Mouse (Mus musculus): ENCODE measurements around the gene Eif4e2.

Eif4e2 gene

GRCm38 (mm10) chr1:87245929-87246815 lies 32.5 kb downstream of the Eif4e2 start:
- in situ Hi-C loops (cut with MboI; ENCODE audit: unreplicated experiment in 2 of 2) = loop anchor here (10.0 to 25.0 kb wide), 5 partner anchors 166 to 1159 kb away; partner anchors contain the start of gene Atg16l1 (in 1 of the 2)

DNA sequence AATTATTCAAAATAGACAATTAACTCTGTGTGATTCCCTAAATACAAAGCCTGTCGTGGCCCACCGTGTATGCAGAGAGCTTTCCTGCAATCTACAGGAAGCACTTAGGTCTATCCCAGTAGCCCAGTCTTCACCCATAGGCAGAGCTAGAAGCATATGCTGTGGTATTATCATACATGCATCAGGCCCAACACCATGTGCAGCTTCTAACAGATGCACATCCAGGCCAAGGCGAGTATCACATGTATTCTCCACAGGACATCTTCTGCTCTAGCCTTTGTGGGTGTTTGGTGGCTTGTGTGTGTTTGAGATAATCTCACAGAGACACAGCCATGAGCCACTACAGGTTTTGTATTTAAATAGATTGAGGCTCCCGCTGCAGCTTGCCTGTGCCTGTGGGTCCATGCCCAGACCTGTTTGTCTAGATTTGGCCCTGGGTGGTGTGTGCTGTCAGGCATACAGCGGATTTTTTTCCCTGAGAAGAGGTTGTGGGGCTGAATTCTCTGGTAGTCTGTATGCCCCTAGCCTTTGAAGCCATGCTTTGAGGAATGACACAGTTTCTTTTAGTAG lies 38.4 kb downstream of the Eif4e2 start:
- in situ Hi-C loops (cut with MboI; ENCODE audit: unreplicated experiment in 2 of 2) = no loop called here

DNA sequence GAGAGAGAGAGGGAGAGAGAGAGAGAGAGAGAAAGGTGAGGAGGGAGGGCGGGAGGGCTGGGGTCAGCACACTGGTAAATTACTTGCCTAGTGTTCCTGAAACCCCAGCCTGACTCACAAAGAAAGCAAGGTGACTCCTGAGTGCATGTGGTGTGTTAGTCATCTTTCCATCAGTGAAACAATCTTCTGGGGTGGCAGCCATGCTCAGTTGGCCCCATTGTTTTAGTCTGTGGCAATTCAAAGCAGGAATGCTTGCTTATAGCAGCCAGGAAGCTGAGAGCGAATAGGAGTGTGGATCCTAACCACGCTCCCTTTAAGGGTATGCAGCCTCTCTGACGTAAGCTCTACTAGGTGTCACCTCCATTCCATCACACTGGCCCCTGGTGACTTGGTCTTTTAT lies 41.5 kb downstream of the Eif4e2 start:
- in situ Hi-C loops (cut with MboI; ENCODE audit: unreplicated experiment in 2 of 2) = loop anchor here in 1 of 2 experiments (5.0 kb wide), 1 partner anchor 72 kb away; the partner anchor contains the start of gene Gigyf2

DNA sequence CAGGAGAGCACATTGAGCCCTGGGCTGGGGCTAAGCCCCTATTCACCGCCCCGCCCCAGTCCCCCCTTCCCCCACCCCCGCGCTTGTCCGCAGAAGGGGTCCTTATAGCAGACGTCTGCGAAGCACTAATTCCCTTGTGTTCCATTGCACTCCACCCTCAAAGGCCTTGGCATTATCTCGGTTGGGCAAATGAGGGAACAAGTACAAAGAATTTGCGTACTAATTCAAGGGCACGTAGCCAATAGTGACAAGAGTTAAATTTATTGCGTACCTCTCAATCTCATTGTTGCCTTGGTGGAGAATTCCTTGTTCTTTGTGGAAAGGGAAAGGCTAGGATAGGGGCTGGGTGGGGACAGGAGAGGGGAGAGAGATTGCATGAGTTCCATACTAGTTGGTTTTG lies 44.0 kb downstream of the Eif4e2 start:
- in situ Hi-C loops (cut with MboI; ENCODE audit: unreplicated experiment in 2 of 2) = loop anchor here in 1 of 2 experiments (5.0 kb wide), 1 partner anchor 70 kb away; the partner anchor contains the start of gene Gigyf2

GRCm38 (mm10) chr1:87258484-87258883 lies 44.8 kb downstream of the Eif4e2 start:
- in situ Hi-C loops (cut with MboI; ENCODE audit: unreplicated experiment in 2 of 2) = loop anchor here in 1 of 2 experiments (5.0 kb wide), 1 partner anchor 69 kb away; the partner anchor contains the start of gene Gigyf2

DNA sequence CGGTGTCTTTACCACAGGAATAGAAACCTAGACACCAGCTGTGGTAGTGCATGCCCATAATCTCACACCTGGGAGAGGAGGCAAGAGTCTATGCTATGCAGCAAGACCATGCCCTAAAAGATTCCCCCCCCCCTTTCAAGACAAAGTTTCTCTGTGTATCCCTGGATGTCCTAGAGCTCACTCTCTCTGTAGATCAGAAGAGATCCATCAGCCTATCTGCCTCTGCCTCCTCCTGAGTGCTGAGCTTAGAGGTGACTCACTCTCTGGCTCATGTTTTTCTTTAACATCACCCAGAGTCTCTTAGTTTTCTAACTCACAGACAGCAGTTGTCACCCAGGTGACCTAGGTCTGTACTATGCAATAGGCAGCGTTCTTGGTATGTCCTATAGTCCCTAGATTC lies 45.6 kb downstream of the Eif4e2 start:
- in situ Hi-C loops (cut with MboI; ENCODE audit: unreplicated experiment in 2 of 2) = loop anchor here in 1 of 2 experiments (5.0 kb wide), 1 partner anchor 68 kb away; the partner anchor contains the start of gene Gigyf2

DNA sequence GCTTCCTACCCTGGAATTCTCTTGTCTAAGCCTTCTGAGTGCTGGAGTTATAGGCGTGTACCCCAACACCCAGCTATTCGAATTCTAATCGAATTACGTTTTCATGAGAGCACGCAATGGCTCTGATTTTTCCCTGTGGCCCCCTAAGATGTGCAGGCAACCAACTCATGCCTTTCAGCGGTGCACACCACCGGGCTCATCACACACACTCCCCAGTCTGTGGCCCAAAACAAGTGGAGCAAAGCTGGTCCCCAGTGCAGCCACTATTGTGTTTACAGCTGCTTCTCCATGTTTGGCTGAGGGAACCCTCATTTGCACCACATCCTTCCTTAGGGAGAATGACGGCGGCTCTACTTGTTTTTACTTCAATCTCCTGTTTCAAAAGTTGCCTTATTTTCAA lies 49.5 kb downstream of the Eif4e2 start:
- in situ Hi-C loops (cut with MboI; ENCODE audit: unreplicated experiment in 2 of 2) = no loop called here

- in situ Hi-C loops (cut with MboI; ENCODE audit: unreplicated experiment in 2 of 2) = no loop called here
These were observed 50.1 kb downstream of the Eif4e2 start for GRCm38 (mm10) chr1:87263796-87264133.

DNA sequence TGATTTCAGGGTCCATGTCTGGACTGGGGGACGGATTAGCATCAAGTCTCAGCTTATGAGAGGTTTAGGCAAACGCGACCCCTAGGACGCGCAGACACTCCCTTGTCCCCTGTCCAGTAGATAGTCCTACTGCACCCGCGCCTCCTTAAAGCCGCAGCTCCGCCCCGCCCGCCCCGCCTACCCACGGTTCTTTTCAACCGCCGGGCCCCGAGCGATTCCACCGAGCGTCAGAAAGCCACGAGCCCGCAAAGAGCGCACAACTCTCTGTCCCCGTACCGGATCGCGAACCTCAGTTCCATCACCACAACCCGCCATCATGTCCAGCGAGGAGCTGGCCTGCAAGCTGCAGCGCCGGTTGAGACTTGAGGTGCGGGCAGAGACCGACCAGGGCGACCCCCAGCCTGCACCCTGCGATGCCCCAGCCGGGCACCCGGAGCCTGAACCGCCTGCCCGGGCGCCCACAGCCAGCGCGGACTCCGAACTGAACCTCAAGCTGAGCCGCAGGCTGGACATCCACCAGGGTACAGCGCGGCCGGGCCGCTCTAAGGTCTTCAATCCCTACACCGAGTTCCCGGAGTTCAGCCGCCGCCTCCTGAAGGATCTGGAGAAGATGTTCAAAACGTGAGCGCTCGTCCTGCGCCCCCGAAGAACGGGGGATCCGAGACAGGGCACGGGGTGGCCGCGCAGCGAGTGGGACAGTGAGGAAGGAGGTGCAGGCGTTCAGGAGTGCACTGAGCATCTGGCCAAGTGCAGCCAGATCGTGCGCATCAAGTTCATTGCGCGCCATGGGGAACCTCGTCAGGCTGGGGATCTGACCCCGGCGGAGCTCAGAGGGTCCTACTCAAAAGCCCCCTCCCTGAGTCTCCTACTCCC lies 50.7 kb downstream of the Eif4e2 start, which contains the start of gene Efhd1:
Gene Efhd1, plus strand, starts transcription at position 230 of the 873 bp plus-strand sequence.
- in situ Hi-C loops (cut with MboI; ENCODE audit: unreplicated experiment in 2 of 2) = no loop called here

DNA sequence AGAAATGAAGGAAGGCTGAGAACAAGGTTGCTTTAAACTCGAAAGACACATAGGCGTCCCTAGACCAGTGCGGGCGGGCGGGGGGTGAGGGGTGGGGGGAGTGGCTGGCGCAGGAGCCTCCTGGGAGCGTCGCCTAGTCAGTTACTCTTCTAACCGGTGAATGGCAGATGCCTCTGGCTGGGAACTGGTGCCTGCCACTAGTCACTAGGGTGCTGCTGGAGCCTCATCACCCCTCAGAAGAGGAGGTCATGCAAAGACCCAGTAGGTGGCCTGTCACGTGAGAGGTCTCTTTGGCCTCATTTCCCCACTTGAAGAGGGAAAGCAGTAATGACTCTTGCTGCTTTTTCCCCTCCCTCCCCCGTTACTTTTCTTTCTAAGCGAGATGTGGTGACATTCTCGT lies 51.5 kb downstream of the Eif4e2 start:
- in situ Hi-C loops (cut with MboI; ENCODE audit: unreplicated experiment in 2 of 2) = no loop called here

GRCm38 (mm10) chr1:87266296-87267090 lies 52.8 kb downstream of the Eif4e2 start:
- in situ Hi-C loops (cut with MboI; ENCODE audit: unreplicated experiment in 2 of 2) = no loop called here

DNA sequence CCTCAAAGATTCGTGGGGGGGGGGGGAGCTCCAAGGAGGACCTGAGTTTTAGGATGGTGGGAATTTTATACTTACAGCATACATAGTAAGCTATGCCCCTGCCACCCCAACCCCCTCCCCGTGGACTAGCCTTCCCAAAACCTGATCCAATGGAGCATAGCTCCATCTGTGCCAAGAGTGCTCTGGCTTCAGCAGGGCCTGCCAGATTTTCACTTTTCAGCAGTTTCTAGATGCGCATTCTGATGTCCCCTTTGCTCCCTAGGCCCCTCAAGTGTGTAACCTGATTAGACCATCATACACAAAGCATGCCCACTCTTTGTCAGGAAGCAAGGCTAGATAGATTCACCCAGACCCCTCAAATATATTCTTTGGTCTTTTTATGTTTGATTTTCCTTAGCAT lies 56.5 kb downstream of the Eif4e2 start:
- in situ Hi-C loops (cut with MboI; ENCODE audit: unreplicated experiment in 2 of 2) = no loop called here

- in situ Hi-C loops (cut with MboI; ENCODE audit: unreplicated experiment in 2 of 2) = no loop called here
These were observed 57.1 kb downstream of the Eif4e2 start for GRCm38 (mm10) chr1:87270641-87271467.

DNA sequence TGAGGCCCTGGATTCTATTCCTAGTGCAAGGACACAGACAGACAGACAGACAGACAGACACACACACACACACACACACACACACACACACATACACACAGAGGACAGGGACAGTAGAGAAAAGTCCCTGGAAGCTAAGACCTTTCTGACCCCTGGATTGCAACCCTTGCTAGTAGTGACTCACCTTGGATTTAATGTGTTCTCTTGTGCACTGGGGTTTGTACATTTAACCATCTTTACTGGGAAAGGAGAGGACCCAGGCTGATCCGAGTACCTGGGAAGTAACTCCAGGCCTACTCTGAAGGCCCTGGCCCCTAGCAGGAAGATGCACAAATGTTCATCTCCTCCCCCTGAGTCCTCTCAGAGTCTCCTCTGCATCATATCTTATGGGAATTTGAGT lies 57.9 kb downstream of the Eif4e2 start:
- in situ Hi-C loops (cut with MboI; ENCODE audit: unreplicated experiment in 2 of 2) = no loop called here

DNA sequence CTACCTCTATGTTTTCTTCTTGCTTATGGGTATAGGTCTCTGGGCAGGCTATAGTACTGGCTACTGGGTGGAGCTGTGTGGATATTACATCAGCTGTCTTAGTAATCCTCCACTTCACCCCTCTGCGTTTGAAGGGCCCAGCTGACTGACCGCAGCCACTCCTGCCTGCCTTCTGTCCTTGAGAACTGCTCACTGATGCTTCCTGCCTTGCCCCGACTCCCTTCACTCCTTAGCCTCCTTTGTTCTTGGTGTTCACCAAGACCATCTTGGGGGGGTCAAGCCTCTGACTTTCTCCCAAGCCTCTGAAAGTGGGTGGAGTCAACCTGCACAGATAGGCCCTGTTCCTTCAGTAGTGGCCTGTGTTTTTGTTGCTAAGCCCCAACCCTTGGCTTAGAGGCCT lies 58.7 kb downstream of the Eif4e2 start:
- in situ Hi-C loops (cut with MboI; ENCODE audit: unreplicated experiment in 2 of 2) = no loop called here

GRCm38 (mm10) chr1:87273514-87273942 lies 59.8 kb downstream of the Eif4e2 start:
- in situ Hi-C loops (cut with MboI; ENCODE audit: unreplicated experiment in 2 of 2) = no loop called here

DNA sequence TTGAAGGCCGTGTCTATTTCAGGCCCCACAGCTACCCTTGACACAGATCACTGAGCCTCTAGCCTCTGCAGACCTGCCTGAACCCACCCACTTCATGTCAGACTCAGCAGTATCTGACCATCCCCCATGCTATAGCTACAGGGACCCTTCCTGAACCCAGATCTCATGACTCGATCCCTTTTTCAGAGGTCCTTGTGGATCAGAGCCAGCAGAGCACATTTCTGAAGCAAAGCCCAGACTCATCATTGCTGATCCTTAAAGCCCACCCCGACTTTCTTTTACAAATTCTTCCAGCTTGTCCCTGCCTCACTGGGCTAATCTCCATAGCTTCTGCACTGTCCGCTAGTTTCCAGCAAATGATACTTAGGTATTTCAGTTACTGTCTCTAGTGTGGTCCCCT lies 60.4 kb downstream of the Eif4e2 start:
- in situ Hi-C loops (cut with MboI; ENCODE audit: unreplicated experiment in 2 of 2) = no loop called here

DNA sequence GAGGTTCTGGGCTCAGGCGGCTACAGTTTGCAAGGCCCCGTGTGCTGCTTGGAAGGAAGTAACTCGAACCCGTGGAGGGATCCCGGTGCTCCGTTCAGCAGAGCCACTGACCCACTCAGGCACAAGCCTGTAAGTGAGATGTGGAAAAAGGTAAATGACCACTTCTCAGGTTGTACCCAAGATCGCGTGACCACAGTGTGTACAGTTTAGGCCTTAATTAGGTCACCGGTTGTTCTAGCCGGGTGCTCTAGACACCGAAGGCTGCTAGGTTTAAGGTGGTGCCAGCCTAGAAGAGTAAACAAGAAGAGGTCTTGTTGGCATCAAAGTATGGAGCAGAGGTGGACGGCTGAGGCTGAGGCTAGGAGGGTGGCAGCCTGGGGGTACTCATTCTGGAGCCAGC lies 61.4 kb downstream of the Eif4e2 start:
- in situ Hi-C loops (cut with MboI; ENCODE audit: unreplicated experiment in 2 of 2) = no loop called here

GRCm38 (mm10) chr1:87276056-87276455 lies 62.3 kb downstream of the Eif4e2 start:
- in situ Hi-C loops (cut with MboI; ENCODE audit: unreplicated experiment in 2 of 2) = no loop called here
